Mouse (Mus musculus) midbrain, embryonic 11.5 days (tissue): ENCODE data around the gene Map1a. TPM values are rescaled to one million over a fixed set of nuclear protein-coding genes. Genes with fewer than 3 reads are reported as not detected.

ENCODE experiments used
- polyA plus RNA-seq: library from polyadenylated mRNA; unstranded; fragments of >200 nt; fragmentation: Nextera tagmentation; extraction: Ambion mirVana; gene quantifications from 2 replicates; pipeline ENCODE4 v1.2.1, GENCODE M21; 2014

The Map1a gene
- polyA plus RNA-seq, 1 experiment from 2014 or later: 14.3 TPM

Other genes starting within 250 kb of the Map1a start
- not detected in 2 replicates for gene Tgm5, start 203.8 kb upstream of the Map1a start, polyA plus RNA-seq
- gene Tgm7, start 179.8 kb upstream of the Map1a start, polyA plus RNA-seq: not detected in 2 replicates
- 35.4 and 35.7 TPM in 2 replicates for gene Adal, start 149.2 kb upstream of the Map1a start, polyA plus RNA-seq
- 20.6 and 21.0 TPM in 2 replicates for gene Lcmt2, start 148.9 kb upstream of the Map1a start, polyA plus RNA-seq
- 67.8 and 69.3 TPM in 2 replicates for gene Tubgcp4, start 118.9 kb upstream of the Map1a start, polyA plus RNA-seq
- gene Zscan29, start 118.5 kb upstream of the Map1a start, polyA plus RNA-seq: 13.8 and 16.3 TPM in 2 replicates
- gene Trp53bp1, start 18.2 kb upstream of the Map1a start, polyA plus RNA-seq: 132 and 138 TPM in 2 replicates
- 10.3 and 11.2 TPM in 2 replicates for gene Ppip5k1, start 65.8 kb downstream of the Map1a start, polyA plus RNA-seq
- 3.8 and 4.1 TPM in 2 replicates for gene Ckmt1, start 68.1 kb downstream of the Map1a start, polyA plus RNA-seq
- not detected in 2 replicates for gene Strc, start 97.6 kb downstream of the Map1a start, polyA plus RNA-seq
- 505 and 510 TPM in 2 replicates for gene Pdia3, start 124.2 kb downstream of the Map1a start, polyA plus RNA-seq
- gene Catsper2, start 124.2 kb downstream of the Map1a start, polyA plus RNA-seq: 1.6 and 2.0 TPM in 2 replicates
- 2.2 and 2.5 TPM in 2 replicates for gene Ell3, start 154.7 kb downstream of the Map1a start, polyA plus RNA-seq
- 467 and 471 TPM in 2 replicates for gene Serf2, start 159.6 kb downstream of the Map1a start, polyA plus RNA-seq
- gene Hypk, start 163.7 kb downstream of the Map1a start, polyA plus RNA-seq: 118 and 128 TPM in 2 replicates
- 0.48 and 0.77 TPM in 2 replicates for gene Serinc4, start 167.2 kb downstream of the Map1a start, polyA plus RNA-seq
- 69.1 and 76.0 TPM in 2 replicates for gene Mfap1b, start 184.5 kb downstream of the Map1a start, polyA plus RNA-seq
- 27.0 and 27.9 TPM in 2 replicates for gene Mfap1a, start 217.1 kb downstream of the Map1a start, polyA plus RNA-seq
- 13.4 and 14.6 TPM in 2 replicates for gene Wdr76, start 217.1 kb downstream of the Map1a start, polyA plus RNA-seq